Mouse (Mus musculus): ENCODE data around the gene Msln.
"Not testable (repeated sequence)": the region's sequence is repeated elsewhere in the genome, so short reads cannot be mapped to it uniquely, and the experiment has no call there.

Gene Msln

GRCm38 (mm10) chr17:25769331-25769730 is 15.2 kb upstream of the Msln start:
- DNase-seq (ENCODE audit: low read depth), result no peak

GRCm38 (mm10) chr17:25765886-25766285 is 11.7 kb upstream of the Msln start:
- DNase-seq (ENCODE audit: low read depth), result no peak

- DNase-seq (ENCODE audit: low read depth), result no peak
Measured at GRCm38 (mm10) chr17:25762591-25762990, 8.4 kb upstream of the Msln start.

GRCm38 (mm10) chr17:25761561-25761970 is 7.4 kb upstream of the Msln start:
- DNase-seq (ENCODE audit: low read depth), result no peak

- no peak for DNase-seq (ENCODE audit: low read depth)
Measured at GRCm38 (mm10) chr17:25760148-25760547, 6.0 kb upstream of the Msln start.

- DNase-seq (ENCODE audit: low read depth), result peak; percentile 59
Measured at GRCm38 (mm10) chr17:25757691-25758090, 3.5 kb upstream of the Msln start.

GRCm38 (mm10) chr17:25756378-25757242 is 2.4 kb upstream of the Msln start:
- DNase-seq (ENCODE audit: low read depth), result peak; percentile 88

- DNase-seq (ENCODE audit: low read depth), result no peak
Measured at GRCm38 (mm10) chr17:25755627-25756377, 1.6 kb upstream of the Msln start.

GRCm38 (mm10) chr17:25755086-25755485 is 908 bp upstream of the Msln start:
- no peak for DNase-seq (ENCODE audit: low read depth)

GRCm38 (mm10) chr17:25751446-25751845 is 2.7 kb downstream of the Msln start:
- peak; percentile 90 for DNase-seq (ENCODE audit: low read depth)

- DNase-seq (ENCODE audit: low read depth), result no peak
Measured at GRCm38 (mm10) chr17:25749314-25749713, 4.9 kb downstream of the Msln start.

- no peak for DNase-seq (ENCODE audit: low read depth)
Measured at GRCm38 (mm10) chr17:25748238-25748637, 5.9 kb downstream of the Msln start.

GRCm38 (mm10) chr17:25744311-25744710 is 9.9 kb downstream of the Msln start:
- DNase-seq (ENCODE audit: low read depth), result no peak

- DNase-seq (ENCODE audit: low read depth), result no peak
Measured at GRCm38 (mm10) chr17:25743831-25744230, 10.3 kb downstream of the Msln start.

GRCm38 (mm10) chr17:25741471-25741870 is 12.7 kb downstream of the Msln start:
- not testable (repeated sequence) for DNase-seq (ENCODE audit: low read depth)

- DNase-seq (ENCODE audit: low read depth), result no peak
Measured at GRCm38 (mm10) chr17:25738861-25739260, 15.3 kb downstream of the Msln start.

- DNase-seq (ENCODE audit: low read depth), result peak; percentile 38
Measured at GRCm38 (mm10) chr17:25735745-25736144, 18.4 kb downstream of the Msln start, which contains the start of gene Mslnl. Mslnl (plus strand) TSS chr17:25736042.

GRCm38 (mm10) chr17:25735246-25735645 is 18.9 kb downstream of the Msln start:
- DNase-seq (ENCODE audit: low read depth), result peak; percentile 63

GRCm38 (mm10) chr17:25732082-25732481 is 22.1 kb downstream of the Msln start:
- DNase-seq (ENCODE audit: low read depth), result peak; percentile 82

- no peak for DNase-seq (ENCODE audit: low read depth)
Measured at GRCm38 (mm10) chr17:25728009-25728270, 26.2 kb downstream of the Msln start.

- DNase-seq (ENCODE audit: low read depth), result peak; percentile 100
Measured at GRCm38 (mm10) chr17:25727265-25728008, 26.7 kb downstream of the Msln start, which contains the start of the genes Chtf18 and Rpusd1. Chtf18 (minus strand) TSS chr17:25727419. Rpusd1 (plus strand) TSS chr17:25727670.

GRCm38 (mm10) chr17:25725264-25725663 is 28.9 kb downstream of the Msln start:
- DNase-seq (ENCODE audit: low read depth), result no peak
